Mouse (Mus musculus) MEL (cell line): ENCODE results near the gene Zc3hav1. TPM values are rescaled to one million over a fixed set of nuclear protein-coding genes. Genes with fewer than 3 reads are reported as not detected.

Source experiments
- DNase-seq: peaks from one replicate; pipeline ENCODE4 v3.0.0; 2011; ENCODE audit warnings: low read depth, low spot score
- H3K27ac ChIP-seq: 2 replicates; pipeline ENCODE4 v1.5.1; 2012; ENCODE audit warnings: low read depth, mild to moderate bottlenecking, control low read depth, low read length, moderate library complexity; ENCODE audit not compliant: control insufficient read depth
- H3K27me3 ChIP-seq, 2 experiments: fragments of 150-350 bp in 1 of 2; sonication (generic) in 1 of 2; 2 replicates each; pipeline ENCODE4 v1.6.1; 2012; ENCODE audit warnings: low read length in 2 of 2, mild to moderate bottlenecking in 2 of 2, improper control_type of control experiment in 1 of 2, moderate library complexity in 1 of 2; ENCODE audit not compliant: insufficient read depth in 2 of 2, control insufficient read depth in 1 of 2
- H3K36me3 ChIP-seq, 2 experiments: 2 replicates each; pipeline ENCODE4 v1.6.1; 2012 to 2014; ENCODE audit warnings: low read length in 2 of 2, improper control_type of control experiment in 1 of 2, inconsistent platforms in 1 of 2, mild to moderate bottlenecking in 1 of 2; ENCODE audit not compliant: insufficient read depth in 2 of 2, control insufficient read depth in 1 of 2
- H3K4me1 ChIP-seq, 2 experiments: fragments of 150-350 bp in 1 of 2; sonication (generic) in 1 of 2; 2 replicates each; pipeline ENCODE4 v1.6.1; 2012; ENCODE audit warnings: low read length in 2 of 2, improper control_type of control experiment in 1 of 2, mild to moderate bottlenecking in 1 of 2; ENCODE audit not compliant: insufficient read depth in 2 of 2, control insufficient read depth in 1 of 2
- H3K4me3 ChIP-seq, 2 experiments: fragments of 150-350 bp in 1 of 2; sonication (generic) in 1 of 2; 2 replicates each; pipeline ENCODE4 v1.5.1; 2012; ENCODE audit warnings: low read depth in 2 of 2, low read length in 2 of 2, mild to moderate bottlenecking in 2 of 2, moderate library complexity in 2 of 2, control low read depth in 1 of 2, improper control_type of control experiment in 1 of 2; ENCODE audit not compliant: control insufficient read depth in 1 of 2, insufficient read depth in 1 of 2
- H3K79me2 ChIP-seq: 2 replicates; pipeline ENCODE4 v1.6.1; 2012; ENCODE audit warnings: mild to moderate bottlenecking, low read length, moderate library complexity; ENCODE audit not compliant: control insufficient read depth, poor library complexity, insufficient read depth
- H3K9ac ChIP-seq: 2 replicates; pipeline ENCODE4 v1.6.1; 2012; ENCODE audit warnings: low read depth, mild to moderate bottlenecking, control low read depth, low read length, moderate library complexity; ENCODE audit not compliant: control insufficient read depth, poor library complexity, severe bottlenecking
- H3K9me3 ChIP-seq: fragments of 150-350 bp; sonication (generic); replicated peaks from 2 replicates; pipeline ENCODE4 v1.6.1; 2012; ENCODE audit warnings: mild to moderate bottlenecking, low read length, improper control_type of control experiment, moderate library complexity; ENCODE audit not compliant: insufficient read depth
- CHD2 ChIP-seq: IDR thresholded peaks from 2 replicates; pipeline ENCODE4 v1.6.1; 2011; ENCODE audit warnings: low read length, improper control_type of control experiment
- E2F4 ChIP-seq: IDR thresholded peaks from 2 replicates; pipeline ENCODE4 v1.6.1; 2011; ENCODE audit warnings: low read depth, low read length, improper control_type of control experiment, borderline replicate concordance
- ELF1 ChIP-seq: IDR thresholded peaks from 2 replicates; pipeline ENCODE4 v1.6.1; 2014; ENCODE audit warnings: low read depth, mild to moderate bottlenecking, inconsistent platforms, low read length, improper control_type of control experiment, moderate library complexity
- EP300 ChIP-seq, 2 experiments: IDR thresholded peaks; 2 replicates each; pipeline ENCODE4 v1.6.1; 2011; ENCODE audit warnings: improper control_type of control experiment in 2 of 2, low read length in 2 of 2, low read depth in 1 of 2, mild to moderate bottlenecking in 1 of 2
- ETS1 ChIP-seq: IDR thresholded peaks from 2 replicates; pipeline ENCODE4 v1.6.1; 2012; ENCODE audit warnings: low read depth, mild to moderate bottlenecking, inconsistent platforms, low read length, improper control_type of control experiment, moderate library complexity
- MXI1 ChIP-seq: IDR thresholded peaks from 2 replicates; pipeline ENCODE4 v1.6.1; 2011; ENCODE audit warnings: mild to moderate bottlenecking, low read depth, low read length, improper control_type of control experiment
- MYB ChIP-seq: IDR thresholded peaks from 2 replicates; pipeline ENCODE4 v1.6.1; 2011; ENCODE audit warnings: mild to moderate bottlenecking, low read depth, low read length, improper control_type of control experiment
- NELFE ChIP-seq: IDR thresholded peaks from 2 replicates; pipeline ENCODE4 v1.6.1; 2011; ENCODE audit warnings: low read depth, low read length, improper control_type of control experiment
- RCOR1 ChIP-seq: IDR thresholded peaks from 2 replicates; pipeline ENCODE4 v1.6.1; 2012; ENCODE audit warnings: low read depth, mild to moderate bottlenecking, inconsistent platforms, low read length, improper control_type of control experiment
- SIN3A ChIP-seq: IDR thresholded peaks from 2 replicates; pipeline ENCODE4 v1.6.1; 2012; ENCODE audit warnings: low read length, improper control_type of control experiment, inconsistent platforms
- TBP ChIP-seq: IDR thresholded peaks from 2 replicates; pipeline ENCODE4 v1.8.0; 2011; ENCODE audit warnings: low read depth, low read length, improper control_type of control experiment
- TCF12 ChIP-seq: IDR thresholded peaks from 2 replicates; pipeline ENCODE4 v1.6.1; 2014; ENCODE audit warnings: low read depth, mild to moderate bottlenecking, inconsistent platforms, low read length, improper control_type of control experiment, moderate library complexity
- polyA plus RNA-seq, 2 experiments: library from polyadenylated mRNA; stranded (reverse) in 1 of 2; unstranded in 1 of 2; fragments of >175 nt in 1 of 2; fragments of >200 nt in 1 of 2; gene quantifications; 2 replicates each; pipeline versions ENCODE4 v1.2.1 to v1.2.4; 2012; ENCODE audit warnings: low replicate concordance in 2 of 2, low read depth in 1 of 2; ENCODE audit not compliant: insufficient read length in 2 of 2, insufficient read depth in 1 of 2, missing spikeins in 1 of 2
- total RNA-seq: library from RNA; depleted of rRNA; stranded (reverse); fragments of 300-350 nt; gene quantifications from 2 replicates; pipeline ENCODE4 v1.2.3, GENCODE M21; 2012

Gene Zc3hav1
- total and polyA plus RNA-seq, 3 experiments, result 66.6 to 71.0 (median 68.3) TPM

DNA sequence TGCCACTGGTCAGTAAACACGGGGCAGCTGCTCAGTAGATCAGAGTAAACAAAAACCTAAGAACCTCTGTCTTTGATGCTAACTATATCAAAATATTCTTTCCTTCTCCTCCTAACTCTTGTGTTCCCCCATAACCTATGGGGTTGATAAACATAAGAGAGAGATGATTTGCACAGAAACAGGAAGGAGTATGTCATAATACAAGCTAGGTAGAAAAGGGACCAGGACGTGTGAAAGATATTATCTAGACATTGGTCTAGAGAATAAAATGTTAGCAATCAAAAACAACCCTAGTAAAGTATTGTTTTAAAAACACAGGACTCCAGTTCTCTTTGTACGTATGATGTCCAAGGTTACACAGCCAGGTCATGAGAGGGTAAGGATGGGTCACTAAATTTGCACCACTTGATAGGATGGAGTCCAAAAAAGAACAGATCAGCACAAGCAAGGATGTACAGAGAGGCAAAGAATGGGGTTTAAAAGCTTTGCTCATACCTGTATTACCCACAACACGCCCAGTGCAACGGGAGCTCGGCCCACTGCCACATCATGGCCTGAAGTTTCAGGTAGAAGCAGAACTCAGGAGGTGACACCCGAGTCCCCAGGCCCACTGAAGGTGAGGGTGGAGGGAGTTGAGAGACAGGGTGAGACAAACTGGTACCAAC is 10.3 kb downstream of the Zc3hav1 start:
- Histone ChIP-seq H3K9ac (peak overlapping the region; percentile 41; the same call in 1 of the 2 replicates), H3K27me3 (no peaks in the 10 kb centered on the region), H3K9me3 (no peaks in the 10 kb centered on the region), H3K79me2 (peaks cover 66% of the 10 kb centered on the region), H3K4me3 (no peak overlapping the region), H3K4me1 (peaks cover 39 to 58% of the 10 kb centered on the region in 2 experiments), H3K36me3 (peaks cover 23 to 67% of the 10 kb centered on the region in 2 experiments; a peak in 3 of 4 replicates), H3K27ac (peak overlapping the region; percentile 83; the same call in 1 of the 2 replicates)
- 0 out of 2 replicates have a peak, but pooled peaks have one; percentile 10 for TF ChIP-seq ELF1
- TF ChIP-seq RCOR1, result no peak
- peak; percentile 34 for TF ChIP-seq SIN3A
- TF ChIP-seq TCF12, result no peak
- peak; percentile 37; the same call in 1 of the 2 replicates for TF ChIP-seq ETS1
- no peak for DNase-seq

DNA sequence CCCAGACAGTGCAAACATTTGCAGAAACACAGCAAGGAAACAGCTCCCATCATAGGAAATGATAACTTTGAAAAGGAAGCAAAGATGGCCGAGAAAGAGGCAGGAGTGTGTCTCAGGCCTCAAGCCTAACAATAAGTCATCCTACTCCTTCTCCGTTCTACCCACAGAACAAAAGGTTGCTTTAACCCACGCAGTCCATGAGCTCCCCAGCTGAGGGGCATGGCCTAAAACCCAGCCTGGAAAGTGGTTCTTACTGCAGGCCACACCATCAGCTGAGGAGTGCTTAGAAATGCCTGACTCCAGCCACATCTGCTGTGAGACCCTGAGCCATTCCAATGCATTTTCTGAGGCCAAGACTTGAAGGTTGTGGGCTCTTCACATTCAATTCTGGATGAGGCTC is 10.8 kb downstream of the Zc3hav1 start:
- peaks cover 26 to 65% of the 10 kb centered on the region in 2 experiments for H3K36me3 ChIP-seq
- H3K9me3 ChIP-seq, result no peaks in the 10 kb centered on the region
- peak overlapping the region in 1 of 2 experiments; percentile 9; a peak in 1 of 4 replicates for H3K4me3 ChIP-seq
- H3K27me3 ChIP-seq, result no peaks in the 10 kb centered on the region
- TF ChIP-seq E2F4, result no peak
- TF ChIP-seq TBP, result no peak
- 0 out of 2 replicates have a peak, but pooled peaks have one; percentile 33 for TF ChIP-seq MXI1
- DNase-seq, result no peak
- peak overlapping the region; percentile 83 for H3K27ac ChIP-seq
- H3K9ac ChIP-seq, result peak overlapping the region; percentile 41
- H3K4me1 ChIP-seq, result peaks cover 42 to 56% of the 10 kb centered on the region in 2 experiments
- H3K79me2 ChIP-seq, result peaks cover 61% of the 10 kb centered on the region

DNA sequence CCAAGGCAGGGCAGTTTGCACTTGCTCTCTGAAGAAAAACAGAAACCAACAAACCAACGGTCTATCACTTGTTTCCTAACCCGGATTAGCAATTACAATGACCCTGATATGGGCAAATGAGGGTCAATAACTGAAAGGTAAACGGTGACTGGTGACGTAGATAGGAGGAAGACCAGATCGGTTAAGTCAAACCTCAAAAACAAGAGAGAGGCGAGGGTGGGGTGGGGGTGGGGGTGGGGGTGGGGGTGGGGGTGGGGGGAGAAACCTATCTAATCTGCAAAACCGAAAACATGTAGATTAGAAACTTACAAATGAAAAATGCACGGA is 11.8 kb downstream of the Zc3hav1 start:
- DNase-seq, result no peak
- peak; percentile 50; the same call in 1 of the 2 replicates for TF ChIP-seq TCF12
- peak in 1 of 2 experiments; percentile 33; a peak in 2 of 4 replicates for TF ChIP-seq EP300 (IDR thresholded peaks at IDR 0.05; ENCODE audit: low read depth in 1 of 2, low read length in 2 of 2)
- TF ChIP-seq NELFE, result no peak
- TF ChIP-seq CHD2, result no peak
- TF ChIP-seq MYB, result peak; percentile 58; the same call in 1 of the 2 replicates
- TF ChIP-seq, all 39 proteins: peak for 3
- Histone ChIP-seq H3K4me3 (peak overlapping the region; percentile 49 to 66), H3K9ac (peak overlapping the region; percentile 41), H3K27ac (peak overlapping the region; percentile 83), H3K36me3 (peaks cover 32 to 62% of the 10 kb centered on the region in 2 experiments), H3K27me3 (no peaks in the 10 kb centered on the region), H3K9me3 (no peaks in the 10 kb centered on the region), H3K79me2 (peaks cover 58% of the 10 kb centered on the region), H3K4me1 (peaks cover 42 to 52% of the 10 kb centered on the region in 2 experiments)
